Mouse (Mus musculus) liver, embryonic 16.5 days (tissue): ENCODE data around the gene Klk8. TPM values are rescaled to one million over a fixed set of nuclear protein-coding genes. Genes with fewer than 3 reads are reported as not detected.

Experiments used
- ATAC-seq: fragments of 200-750 bp; cut with Nextera tagmentation; 2 replicates; pipeline ENCODE4 v1.8.0; 2017; ENCODE audit warnings: low read depth, mild to moderate bottlenecking, moderate number of reproducible peaks, moderate library complexity
- H3K27ac ChIP-seq: fragments of 300-500 bp; sonication (generic); 2 replicates; pipeline ENCODE4 v1.5.1; 2014; ENCODE audit warnings: mild to moderate bottlenecking, low read length
- H3K27me3 ChIP-seq: fragments of 300-500 bp; sonication (generic); 2 replicates; pipeline ENCODE4 v1.6.1; 2014; ENCODE audit warnings: low read depth, low read length, mixed read lengths; ENCODE audit not compliant: control insufficient read depth, insufficient read depth
- H3K36me3 ChIP-seq: fragments of 300-500 bp; sonication (generic); 2 replicates; pipeline ENCODE4 v1.6.1; 2014; ENCODE audit warnings: mild to moderate bottlenecking; ENCODE audit not compliant: control insufficient read depth, insufficient read depth
- H3K4me1 ChIP-seq: fragments of 300-500 bp; sonication (generic); 2 replicates; pipeline ENCODE4 v1.6.1; 2014; ENCODE audit warnings: low read depth, low read length, mixed read lengths; ENCODE audit not compliant: control insufficient read depth
- H3K4me2 ChIP-seq: fragments of 300-500 bp; sonication (generic); 2 replicates; pipeline ENCODE4 v1.6.1; 2014; ENCODE audit warnings: low read depth, low read length, mixed read lengths
- H3K4me3 ChIP-seq: fragments of 300-500 bp; sonication (generic); 2 replicates; pipeline ENCODE4 v1.5.1; 2014; ENCODE audit warnings: low read depth, mild to moderate bottlenecking, low read length
- H3K9ac ChIP-seq: fragments of 300-500 bp; sonication (generic); 2 replicates; pipeline ENCODE4 v1.6.1; 2014; ENCODE audit warnings: low read depth, low read length
- H3K9me3 ChIP-seq: fragments of 300-500 bp; sonication (generic); replicated peaks from 2 replicates; pipeline ENCODE4 v1.6.1; 2016; ENCODE audit warnings: low read length; ENCODE audit not compliant: control insufficient read depth
- WGBS: fragments of 180-500 bp; shearing (Covaris S2); extraction: QIAGEN DNeasy Blood & Tissue Kit; methylation state at CpG from one replicate; pipeline ENCODE4 v1.1.7; 2014; ENCODE audit not compliant: insufficient replicate concordance; 5-methylcytosine and 5-hydroxymethylcytosine counted together
- polyA plus RNA-seq: library from polyadenylated mRNA; unstranded; fragments of >200 nt; fragmentation: Nextera tagmentation; extraction: Ambion mirVana; gene quantifications from 2 replicates; pipeline ENCODE4 v1.2.1, GENCODE M21; 2015

Klk8 gene
- polyA plus RNA-seq, 1 experiment from 2014 or later: 4.3 TPM

- H3K9me3 ChIP-seq: no peaks in the 10 kb centered on the region
- H3K27me3 ChIP-seq: no peaks in the 10 kb centered on the region
- no peak within 1 kb of the TSS for H3K4me2 ChIP-seq
- no peak for ATAC-seq
- no peak within 1 kb of the TSS for H3K4me3 ChIP-seq
- H3K4me1 ChIP-seq: no peaks in the 10 kb centered on the region
- no peak within 1 kb of the TSS for H3K27ac ChIP-seq
- WGBS: 68% methylated on average over 5 of the region's 5 CpGs
- no peaks in the 10 kb centered on the region for H3K36me3 ChIP-seq
- no peak within 1 kb of the TSS for H3K9ac ChIP-seq
Measured at GRCm38 (mm10) chr7:43774364-43774763, 23.0 kb upstream of the Klk8 start, which contains the start of gene Klk11. Gene Klk11, plus strand, starts transcription at chr7:43774604.

GRCm38 (mm10) chr7:43774802-43775201 is 22.6 kb upstream of the Klk8 start:
- 67% methylated on average over 6 of the region's 6 CpGs for WGBS
- no peaks in the 10 kb centered on the region for H3K9me3 ChIP-seq
- no peak overlapping the region for H3K4me2 ChIP-seq
- H3K4me1 ChIP-seq: no peaks in the 10 kb centered on the region
- H3K4me3 ChIP-seq: no peak overlapping the region
- no peak overlapping the region for H3K9ac ChIP-seq
- H3K36me3 ChIP-seq: no peaks in the 10 kb centered on the region
- ATAC-seq: no peak
- H3K27me3 ChIP-seq: no peaks in the 10 kb centered on the region
- H3K27ac ChIP-seq: no peak overlapping the region

- Histone ChIP-seq H3K27me3 (no peaks in the 10 kb centered on the region), H3K36me3 (no peaks in the 10 kb centered on the region), H3K27ac (no peak overlapping the region), H3K4me2 (no peak overlapping the region), H3K4me1 (no peaks in the 10 kb centered on the region), H3K9ac (no peak overlapping the region), H3K4me3 (no peak overlapping the region), H3K9me3 (no peaks in the 10 kb centered on the region)
- WGBS: 48% methylated on average over 7 of the region's 7 CpGs
- ATAC-seq: no peak
Measured at GRCm38 (mm10) chr7:43775311-43776057, 21.9 kb upstream of the Klk8 start.

- Histone ChIP-seq H3K4me3 (no peak overlapping the region), H3K27ac (no peak overlapping the region), H3K9ac (no peak overlapping the region), H3K4me1 (no peaks in the 10 kb centered on the region), H3K36me3 (no peaks in the 10 kb centered on the region), H3K9me3 (no peaks in the 10 kb centered on the region), H3K4me2 (no peak overlapping the region), H3K27me3 (no peaks in the 10 kb centered on the region)
- 60% methylated on average over 5 of the region's 5 CpGs for WGBS
- ATAC-seq: no peak
Measured at GRCm38 (mm10) chr7:43776506-43776905, 20.9 kb upstream of the Klk8 start.

- Histone ChIP-seq H3K4me1 (no peaks in the 10 kb centered on the region), H3K27ac (no peak overlapping the region), H3K4me2 (no peak overlapping the region), H3K36me3 (no peaks in the 10 kb centered on the region), H3K4me3 (no peak overlapping the region), H3K9ac (no peak overlapping the region), H3K9me3 (no peaks in the 10 kb centered on the region), H3K27me3 (no peaks in the 10 kb centered on the region)
- 63% methylated on average over 12 of the region's 12 CpGs for WGBS
- no peak for ATAC-seq
Measured at GRCm38 (mm10) chr7:43777423-43777822, 20.0 kb upstream of the Klk8 start.

GRCm38 (mm10) chr7:43778176-43778970 is 19.0 kb upstream of the Klk8 start:
- no peak overlapping the region for H3K4me2 ChIP-seq
- no peaks in the 10 kb centered on the region; the same call in 1 of the 2 replicates for H3K4me1 ChIP-seq
- H3K9ac ChIP-seq: no peak overlapping the region
- ATAC-seq: no peak
- no peak overlapping the region for H3K27ac ChIP-seq
- H3K27me3 ChIP-seq: peaks cover 5% of the 10 kb centered on the region
- no peaks in the 10 kb centered on the region for H3K36me3 ChIP-seq
- H3K4me3 ChIP-seq: no peak overlapping the region
- no peaks in the 10 kb centered on the region for H3K9me3 ChIP-seq
- 73% methylated on average over 10 of the region's 10 CpGs for whole genome bisulfite sequencing

GRCm38 (mm10) chr7:43780241-43780640 is 17.1 kb upstream of the Klk8 start:
- Histone ChIP-seq H3K36me3 (no peaks in the 10 kb centered on the region), H3K4me2 (no peak overlapping the region), H3K27me3 (peaks cover 9% of the 10 kb centered on the region), H3K9me3 (no peaks in the 10 kb centered on the region), H3K27ac (no peak overlapping the region), H3K4me1 (no peaks in the 10 kb centered on the region; the same call in 1 of the 2 replicates), H3K4me3 (no peak overlapping the region), H3K9ac (no peak overlapping the region)
- 44% methylated on average over 6 of the region's 6 CpGs for WGBS
- no peak for ATAC-seq

- no peaks in the 10 kb centered on the region for H3K9me3 ChIP-seq
- no peak within 1 kb of the TSS for H3K27ac ChIP-seq
- no peaks in the 10 kb centered on the region; the same call in 1 of the 2 replicates for H3K4me1 ChIP-seq
- 21% methylated on average over 5 of the region's 5 CpGs for WGBS
- no peak within 1 kb of the TSS for H3K4me3 ChIP-seq
- H3K9ac ChIP-seq: no peak within 1 kb of the TSS
- H3K36me3 ChIP-seq: no peaks in the 10 kb centered on the region
- peaks cover 9% of the 10 kb centered on the region for H3K27me3 ChIP-seq
- no peak within 1 kb of the TSS for H3K4me2 ChIP-seq
- no peak for ATAC-seq
Measured at GRCm38 (mm10) chr7:43780746-43781145, 16.6 kb upstream of the Klk8 start, which contains the start of gene Klk10. Gene Klk10, plus strand, starts transcription at chr7:43781035.

GRCm38 (mm10) chr7:43781541-43781940 is 15.8 kb upstream of the Klk8 start:
- H3K27me3 ChIP-seq: peaks cover 9% of the 10 kb centered on the region
- no peak overlapping the region for H3K27ac ChIP-seq
- H3K9ac ChIP-seq: no peak overlapping the region
- no peaks in the 10 kb centered on the region; the same call in 1 of the 2 replicates for H3K4me1 ChIP-seq
- H3K36me3 ChIP-seq: no peaks in the 10 kb centered on the region
- H3K4me3 ChIP-seq: no peak overlapping the region
- no peak for ATAC-seq
- no peaks in the 10 kb centered on the region for H3K9me3 ChIP-seq
- WGBS: 69% methylated on average over 11 of the region's 11 CpGs
- H3K4me2 ChIP-seq: no peak overlapping the region
